Mouse (Mus musculus) ES-Bruce4 (cell line): ENCODE measurements around the gene Ccdc106. TPM values are rescaled to one million over a fixed set of nuclear protein-coding genes. Genes with fewer than 3 reads are reported as not detected.

Experiments
- H3K27ac ChIP-seq: 2 replicates; pipeline ENCODE4 v1.5.1; 2012; ENCODE audit warnings: low read length, inconsistent platforms; ENCODE audit not compliant: insufficient read depth
- H3K27me3 ChIP-seq: 2 replicates; pipeline ENCODE4 v1.6.1; 2012; ENCODE audit warnings: mild to moderate bottlenecking, low read length, inconsistent platforms; ENCODE audit not compliant: control insufficient read depth, poor library complexity, insufficient read depth, severe bottlenecking
- H3K36me3 ChIP-seq: 2 replicates; pipeline ENCODE4 v1.6.1; 2012; ENCODE audit warnings: inconsistent platforms, mild to moderate bottlenecking, low read length, moderate library complexity; ENCODE audit not compliant: control insufficient read depth, poor library complexity, insufficient read depth, severe bottlenecking
- H3K4me1 ChIP-seq: one replicate; pipeline ENCODE4 v1.8.1; 2011; ENCODE audit warnings: low read length; ENCODE audit not compliant: control insufficient read depth, insufficient read depth
- H3K4me3 ChIP-seq: 2 replicates; pipeline ENCODE4 v1.5.1; 2011; ENCODE audit warnings: low read depth, mild to moderate bottlenecking, low read length
- H3K9ac ChIP-seq: 2 replicates; pipeline ENCODE4 v1.6.1; 2012; ENCODE audit warnings: low read depth, mild to moderate bottlenecking, inconsistent platforms; ENCODE audit not compliant: poor library complexity, severe bottlenecking
- H3K9me3 ChIP-seq: replicated peaks from 2 replicates; pipeline ENCODE4 v1.6.1; 2012; ENCODE audit warnings: mild to moderate bottlenecking, low read length, inconsistent platforms; ENCODE audit not compliant: control insufficient read depth, poor library complexity, insufficient read depth, severe bottlenecking
- CTCF ChIP-seq: IDR thresholded peaks from one replicate; pipeline ENCODE4 v1.8.1; 2011; ENCODE audit warnings: low read depth, low read length
- EP300 ChIP-seq: IDR thresholded peaks from 2 replicates; pipeline ENCODE4 v1.6.1; 2011; ENCODE audit warnings: low read depth, low read length; ENCODE audit not compliant: insufficient read depth
- POLR2A ChIP-seq: IDR thresholded peaks from one replicate; pipeline ENCODE4 v1.8.1; 2011; ENCODE audit warnings: low read length; ENCODE audit not compliant: insufficient read depth
- polyA plus RNA-seq: library from polyadenylated mRNA; stranded (reverse); fragments of >200 nt; gene quantifications from 2 replicates; pipeline ENCODE4 v1.2.4, GENCODE M21; 2011; ENCODE audit warnings: low read depth; ENCODE audit not compliant: missing spikeins, insufficient read depth, insufficient read length

Ccdc106 gene
- polyA plus RNA-seq, 1 experiment, result 5.7 TPM

GRCm38 (mm10) chr7:5089853-5090252 lies 69.5 kb downstream of the Ccdc106 start:
- TF ChIP-seq CTCF (no peak), EP300 (no peak), POLR2A (no peak)
- H3K4me1 ChIP-seq, result no peaks in the 10 kb centered on the region
- no peak overlapping the region for H3K27ac ChIP-seq
- H3K36me3 ChIP-seq, result peaks cover 23% of the 10 kb centered on the region
- no peaks in the 10 kb centered on the region for H3K9me3 ChIP-seq
- no peak overlapping the region for H3K4me3 ChIP-seq
- no peak overlapping the region for H3K9ac ChIP-seq
- no peaks in the 10 kb centered on the region for H3K27me3 ChIP-seq

GRCm38 (mm10) chr7:5091008-5091728 lies 70.8 kb downstream of the Ccdc106 start:
- Histone ChIP-seq H3K27ac (no peak overlapping the region), H3K36me3 (peaks cover 25% of the 10 kb centered on the region), H3K9ac (no peak overlapping the region), H3K9me3 (no peaks in the 10 kb centered on the region), H3K4me1 (no peaks in the 10 kb centered on the region), H3K4me3 (no peak overlapping the region), H3K27me3 (no peaks in the 10 kb centered on the region)
- TF ChIP-seq EP300 (no peak), CTCF (no peak), POLR2A (no peak)

GRCm38 (mm10) chr7:5092381-5092780 lies 72.0 kb downstream of the Ccdc106 start:
- Histone ChIP-seq H3K36me3 (peaks cover 28% of the 10 kb centered on the region), H3K9ac (no peak overlapping the region), H3K27me3 (no peaks in the 10 kb centered on the region), H3K27ac (no peak overlapping the region), H3K4me3 (no peak overlapping the region), H3K9me3 (no peaks in the 10 kb centered on the region), H3K4me1 (no peaks in the 10 kb centered on the region)
- no peak for TF ChIP-seq POLR2A
- TF ChIP-seq EP300, result no peak
- no peak for TF ChIP-seq CTCF

- H3K9ac ChIP-seq, result no peak overlapping the region
- H3K4me1 ChIP-seq, result no peaks in the 10 kb centered on the region
- no peaks in the 10 kb centered on the region for H3K9me3 ChIP-seq
- TF ChIP-seq CTCF (no peak), POLR2A (no peak), EP300 (no peak)
- no peak overlapping the region for H3K4me3 ChIP-seq
- H3K27me3 ChIP-seq, result no peaks in the 10 kb centered on the region
- peaks cover 34% of the 10 kb centered on the region for H3K36me3 ChIP-seq
- H3K27ac ChIP-seq, result no peak overlapping the region
Measured at GRCm38 (mm10) chr7:5092831-5093510, 72.6 kb downstream of the Ccdc106 start.

- H3K27ac ChIP-seq, result no peak overlapping the region
- no peaks in the 10 kb centered on the region for H3K27me3 ChIP-seq
- no peaks in the 10 kb centered on the region for H3K9me3 ChIP-seq
- no peak overlapping the region for H3K4me3 ChIP-seq
- no peak for TF ChIP-seq CTCF
- TF ChIP-seq POLR2A, result no peak
- TF ChIP-seq EP300, result no peak
- no peak overlapping the region for H3K9ac ChIP-seq
- H3K36me3 ChIP-seq, result peaks cover 31% of the 10 kb centered on the region
- peaks cover 3% of the 10 kb centered on the region for H3K4me1 ChIP-seq
Measured at GRCm38 (mm10) chr7:5098769-5099168, 78.4 kb downstream of the Ccdc106 start.

DNA sequence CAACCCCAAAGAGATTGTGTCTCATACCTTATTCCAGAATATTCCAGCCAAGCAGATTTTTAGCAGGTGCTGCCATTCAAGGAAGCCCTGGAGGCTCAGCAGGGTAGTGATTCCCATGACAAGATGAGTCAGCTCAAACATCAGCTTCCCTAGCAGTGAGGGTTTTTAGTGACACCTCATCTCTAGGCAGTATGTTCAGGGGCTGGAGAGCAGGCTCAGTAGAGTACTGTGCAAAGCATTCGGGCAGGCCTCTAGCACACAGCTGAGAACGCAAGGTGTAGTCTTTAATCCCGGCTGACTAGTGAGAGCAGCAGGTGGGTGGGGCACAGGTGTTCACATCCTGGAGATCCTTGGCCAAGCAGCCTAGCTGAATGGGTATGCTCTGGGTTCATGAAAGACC lies 79.4 kb downstream of the Ccdc106 start:
- Histone ChIP-seq H3K4me3 (no peak overlapping the region), H3K27me3 (no peaks in the 10 kb centered on the region), H3K36me3 (peaks cover 27% of the 10 kb centered on the region), H3K4me1 (peaks cover 3% of the 10 kb centered on the region), H3K27ac (no peak overlapping the region), H3K9ac (no peak overlapping the region), H3K9me3 (no peaks in the 10 kb centered on the region)
- TF ChIP-seq POLR2A, result no peak
- no peak for TF ChIP-seq CTCF
- no peak for TF ChIP-seq EP300
